Mouse (Mus musculus): ENCODE measurements around the gene Sqstm1. TPM values are rescaled to one million over a fixed set of nuclear protein-coding genes. Genes with fewer than 3 reads are reported as not detected.

The Sqstm1 gene
- total RNA-seq, 2 experiments from 2014 or later, result 262 to 293 TPM

Small RNAs within 50 kb of the gene (microRNA-seq; reads per million reads assigned to microRNA genes)
- 1.2 reads per million for gene Mir6919

Other genes starting within 250 kb of the Sqstm1 start
- 100 to 1,000 TPM; 104 to 106 TPM for gene Rnf130, start 185.5 kb downstream of the Sqstm1 start, total RNA-seq (2021)
- gene Tbc1d9b, start 79.4 kb downstream of the Sqstm1 start, total RNA-seq (2021), result 10 to 100 TPM; 47.1 to 56.9 TPM
- gene Mrnip, start 36.4 kb downstream of the Sqstm1 start, total RNA-seq (2021), result 10 to 100 TPM; 19.1 to 20.3 TPM
- 100 to 1,000 TPM; 179 to 189 TPM for gene Mgat4b, start 63 bp upstream of the Sqstm1 start, total RNA-seq (2021)
- 1 to 10 TPM; 3.1 to 4.1 TPM for gene Ltc4s, start 27.8 kb upstream of the Sqstm1 start, total RNA-seq (2021)
- 10 to 100 TPM; 11.9 to 12.5 TPM for gene Maml1, start 81.5 kb upstream of the Sqstm1 start, total RNA-seq (2021)
- 100 to 1,000 TPM; 377 to 394 TPM for gene Canx, start 114.8 kb upstream of the Sqstm1 start, total RNA-seq (2021)
- not detected for gene Cby3, start 143.6 kb upstream of the Sqstm1 start, total RNA-seq (2021)
- gene Hnrnph1, start 166.2 kb upstream of the Sqstm1 start, total RNA-seq (2021), result 100 to 1,000 TPM; 508 to 515 TPM
- gene Rufy1, start 220.3 kb upstream of the Sqstm1 start, total RNA-seq (2021), result 10 to 100 TPM; 21.3 to 22.5 TPM